Mouse (Mus musculus): Measurements from ENCODE around the gene Trex1.

The Trex1 gene

GRCm38 (mm10) chr9:109084922-109085321 is 25.4 kb upstream of the Trex1 start:
- no peak for DNase-seq

DNA sequence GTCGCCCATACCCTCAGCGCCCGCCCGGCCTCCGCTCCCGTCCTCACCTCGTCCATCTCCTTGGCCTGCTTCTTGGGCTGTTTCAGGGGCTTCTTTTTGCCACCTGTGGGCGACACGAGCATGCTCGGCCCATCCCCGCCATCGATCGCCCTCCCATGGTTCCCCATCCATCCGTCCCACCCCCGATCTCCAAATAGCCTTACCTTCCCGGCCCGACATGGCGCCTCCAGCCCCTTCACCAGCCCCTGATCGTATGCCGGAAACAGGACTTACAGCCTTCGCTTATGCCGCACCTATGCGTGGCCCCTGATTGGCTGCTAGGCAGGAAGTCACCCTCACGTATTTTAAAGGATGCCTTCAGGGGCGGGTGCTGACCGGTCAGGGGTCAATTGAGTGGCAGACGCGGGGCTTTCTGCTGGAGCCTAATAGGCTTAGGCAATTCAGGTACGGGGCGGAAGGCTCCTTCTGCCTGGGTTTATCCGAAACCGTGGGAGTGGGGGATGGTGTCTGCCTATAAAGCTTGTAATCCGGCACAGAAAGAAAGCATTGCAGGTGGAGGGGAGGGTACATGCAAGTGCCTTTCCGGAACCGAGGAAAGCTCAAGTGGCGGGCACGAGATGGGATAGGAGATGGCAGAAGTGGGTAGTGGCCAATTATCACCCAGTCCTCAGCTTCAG is 22.7 kb upstream of the Trex1 start, which contains the start of the genes Ccdc51 and Tma7:
Gene Ccdc51, plus strand, starts transcription at position 370 of the 677 bp plus-strand sequence.
Gene Tma7, minus strand, starts transcription at position 464 of the 677 bp plus-strand sequence.
- DNase-seq, result peak; percentile 91

DNA sequence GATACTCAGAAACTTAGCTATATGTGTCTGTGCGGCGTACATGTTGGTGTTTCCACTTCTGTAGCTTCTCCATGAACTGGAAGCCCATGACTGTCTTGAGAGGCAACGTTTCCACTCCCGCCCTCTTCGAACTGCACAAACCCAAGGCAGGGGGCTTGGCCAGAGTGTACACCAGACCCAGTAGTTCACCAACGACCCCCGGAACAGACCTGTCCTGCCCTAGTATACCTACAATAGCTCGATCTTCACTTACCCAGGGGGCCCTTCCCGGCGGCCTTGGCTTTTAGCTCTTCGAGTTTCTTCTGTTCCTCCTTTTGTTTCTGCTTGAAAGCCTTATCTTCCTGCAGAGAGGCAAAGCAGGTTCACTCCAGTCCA is 22.2 kb upstream of the Trex1 start:
- no peak for DNase-seq

DNA sequence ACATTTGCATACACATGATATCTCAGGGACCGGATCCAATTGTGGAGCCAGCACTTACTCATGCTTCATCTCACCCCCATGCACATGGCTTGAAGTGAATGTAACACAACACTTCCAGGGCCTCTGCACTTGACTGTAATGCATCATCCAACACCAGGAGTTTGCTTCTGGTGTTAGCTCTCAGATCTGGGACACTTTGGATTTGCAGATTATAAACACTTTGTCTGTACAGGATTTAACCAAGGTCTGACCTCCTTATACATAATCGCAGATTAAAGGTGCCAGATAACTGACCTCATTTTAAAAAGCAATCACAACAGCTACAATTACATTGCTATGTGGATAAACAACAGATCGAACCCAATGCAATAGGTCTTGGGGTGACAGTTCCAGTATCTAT is 21.0 kb upstream of the Trex1 start:
- DNase-seq, result no peak

- peak; percentile 87 for DNase-seq
These were observed 14.4 kb upstream of the Trex1 start, which contains the start of gene Atrip for GRCm38 (mm10) chr9:109073661-109074573. Gene Atrip (minus strand): TSS chr9:109074124.

GRCm38 (mm10) chr9:109068095-109068735 is 8.7 kb upstream of the Trex1 start:
- DNase-seq, result no peak

DNA sequence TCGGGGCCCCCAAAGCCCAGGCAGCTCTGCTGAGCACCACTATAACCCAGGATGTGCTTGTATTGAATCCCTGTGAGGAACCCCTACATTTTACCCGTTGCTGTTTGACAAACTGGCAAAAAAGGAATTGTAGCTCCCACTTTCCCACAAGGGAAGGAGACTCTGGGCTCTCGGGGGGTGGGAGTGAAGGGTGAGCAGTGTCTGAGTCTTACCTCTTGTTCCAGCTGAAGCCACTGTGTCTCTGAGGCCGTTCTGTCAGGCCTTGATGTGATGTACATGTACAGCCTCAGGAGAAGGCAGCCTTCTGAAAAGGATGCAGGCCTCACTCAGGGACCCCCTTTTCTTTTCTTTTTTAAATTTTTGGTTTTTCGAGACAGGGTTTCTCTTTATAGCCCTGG is 1.4 kb upstream of the Trex1 start:
- DNase-seq, result no peak

- no peak for DNase-seq
These were observed 807 bp upstream of the Trex1 start for GRCm38 (mm10) chr9:109060184-109060897.

DNA sequence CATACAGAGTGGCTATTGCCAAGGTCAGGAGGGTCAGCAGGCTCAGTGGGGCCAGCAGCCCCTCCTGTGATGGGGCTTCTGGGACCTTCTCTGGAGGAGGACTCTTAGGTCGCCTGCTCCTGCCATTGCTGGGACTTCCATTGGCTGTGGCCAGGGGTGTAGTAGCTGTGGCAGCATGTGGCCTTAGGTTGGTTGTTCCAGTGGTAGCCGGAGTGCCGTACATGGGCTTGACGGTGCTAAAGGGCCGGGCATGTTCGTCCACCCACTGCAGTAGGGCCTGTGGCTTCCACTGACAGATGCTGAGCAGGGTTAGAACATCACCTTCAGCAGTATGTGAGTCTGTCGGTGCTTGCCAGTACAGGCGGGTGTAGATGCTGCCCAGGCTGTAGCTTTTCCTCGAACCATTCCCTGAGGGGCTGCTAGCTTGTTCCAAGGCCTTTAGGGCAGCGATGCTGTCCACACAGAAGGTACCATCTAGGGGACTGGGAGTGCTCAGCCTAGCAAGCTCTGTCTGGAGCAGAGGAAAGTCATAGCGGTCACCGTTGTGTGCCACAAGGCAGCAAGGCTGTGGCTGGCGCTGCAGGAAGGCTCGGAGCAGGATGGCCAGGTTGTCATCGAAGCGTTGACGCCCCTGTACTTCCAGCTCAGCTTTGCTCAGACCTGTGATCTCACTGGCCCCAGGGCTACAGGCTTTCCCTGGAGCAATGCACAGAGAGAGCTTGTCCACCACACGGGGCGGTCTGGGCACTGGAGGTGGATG is 1.3 kb downstream of the Trex1 start:
- DNase-seq, result no peak

GRCm38 (mm10) chr9:109057543-109057942 is 2.0 kb downstream of the Trex1 start:
- DNase-seq, result no peak

DNA sequence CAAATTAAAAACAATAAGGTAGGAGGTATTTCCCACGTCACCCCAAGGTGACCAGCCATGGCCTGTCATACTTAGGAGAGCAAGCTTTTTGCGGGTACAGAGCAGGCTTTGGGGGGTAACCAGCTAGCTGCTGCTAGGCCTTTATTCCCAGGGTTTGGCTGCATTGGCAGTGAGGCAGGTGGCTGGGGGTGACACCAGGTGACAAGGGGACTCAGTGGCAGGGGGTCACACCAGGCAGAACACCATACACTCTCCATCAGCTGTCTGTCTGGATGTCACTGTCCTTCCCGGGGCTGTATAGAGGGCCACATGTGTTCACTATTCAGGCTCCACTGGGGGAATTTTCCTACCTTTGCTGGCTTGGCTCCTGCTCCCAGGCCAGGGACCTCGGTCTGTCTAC is 2.6 kb downstream of the Trex1 start:
- no peak for DNase-seq

- DNase-seq, result no peak
These were observed 3.3 kb downstream of the Trex1 start for GRCm38 (mm10) chr9:109056081-109056690.

DNA sequence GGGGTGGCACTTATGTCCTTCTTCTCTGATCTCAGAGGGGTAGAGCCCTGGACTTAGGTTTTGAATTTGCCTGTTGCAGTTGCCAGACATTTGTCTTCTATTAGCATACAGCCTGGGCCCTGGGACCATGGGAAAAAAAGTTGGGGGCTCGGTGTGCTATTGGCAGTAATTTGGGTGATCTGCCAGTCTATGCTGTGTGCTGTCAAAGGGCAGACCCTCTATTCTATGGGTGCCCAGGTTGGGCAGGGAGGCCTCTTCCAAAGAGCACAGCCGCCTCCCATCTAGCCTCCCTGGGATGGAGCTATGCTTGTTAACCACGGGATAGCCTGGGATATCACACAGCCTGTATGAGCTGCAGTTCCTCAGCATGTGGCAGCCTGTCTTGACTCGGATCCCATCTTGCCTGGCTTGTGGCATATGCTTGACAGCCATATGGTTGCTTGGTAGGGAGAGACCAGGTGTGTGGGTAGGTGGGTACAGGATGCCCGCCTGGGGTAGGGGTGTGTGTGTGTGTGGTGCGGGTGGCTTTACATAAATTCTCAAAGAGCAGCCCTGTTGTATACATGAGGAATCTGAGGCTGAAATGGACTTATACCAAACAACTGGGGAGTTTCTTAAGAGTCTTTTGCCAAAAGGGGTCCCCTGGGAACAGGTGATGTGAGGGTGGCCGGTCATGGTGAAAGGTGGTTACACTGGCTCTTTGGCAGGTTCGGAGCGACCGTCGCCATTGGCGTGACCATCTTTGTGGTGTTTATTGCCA is 4.1 kb downstream of the Trex1 start:
- DNase-seq, result no peak

- DNase-seq, result peak; percentile 70
These were observed 4.8 kb downstream of the Trex1 start for GRCm38 (mm10) chr9:109054712-109055111.

DNA sequence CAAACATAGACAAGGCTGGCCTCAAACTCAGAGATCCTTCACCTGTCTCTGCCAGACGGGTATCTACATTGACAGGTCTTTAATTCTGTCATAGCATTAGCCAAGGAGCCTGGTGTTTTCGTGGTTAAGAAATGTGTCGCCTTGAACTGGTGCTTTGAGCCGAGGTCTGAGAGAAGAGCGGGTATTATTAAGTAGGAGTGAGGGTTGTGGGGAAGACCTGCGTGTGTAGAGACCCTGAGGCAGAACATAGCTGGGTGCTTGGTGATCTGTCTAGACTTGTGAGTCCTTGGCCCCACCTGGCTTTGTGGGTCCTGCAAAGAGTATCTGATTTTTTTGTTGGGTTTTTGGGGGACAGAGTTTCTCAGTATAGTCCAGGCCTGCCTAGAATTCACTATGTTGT is 5.7 kb downstream of the Trex1 start:
- no peak for DNase-seq

DNA sequence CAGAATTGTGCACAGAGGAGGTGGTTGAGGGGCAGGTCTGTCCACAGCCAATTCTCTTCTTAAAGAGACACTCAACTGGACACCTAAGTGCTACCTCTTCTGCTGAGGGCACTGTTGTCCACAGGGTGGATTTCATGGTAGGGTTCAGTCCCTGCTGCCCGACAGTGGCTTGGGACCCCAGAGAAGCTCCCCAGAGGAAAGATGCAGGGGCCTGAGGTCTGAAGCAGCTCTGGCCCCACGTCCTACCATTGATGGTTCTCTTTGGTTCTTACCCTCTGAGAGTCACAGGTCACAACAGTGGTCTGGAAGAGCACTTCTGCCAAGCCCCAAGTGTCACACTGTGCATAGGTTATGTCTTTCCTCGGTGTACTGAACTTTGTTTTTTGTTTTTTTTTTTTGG is 6.2 kb downstream of the Trex1 start:
- DNase-seq, result no peak

- DNase-seq, result no peak
These were observed 6.9 kb downstream of the Trex1 start for GRCm38 (mm10) chr9:109052490-109053260.

DNA sequence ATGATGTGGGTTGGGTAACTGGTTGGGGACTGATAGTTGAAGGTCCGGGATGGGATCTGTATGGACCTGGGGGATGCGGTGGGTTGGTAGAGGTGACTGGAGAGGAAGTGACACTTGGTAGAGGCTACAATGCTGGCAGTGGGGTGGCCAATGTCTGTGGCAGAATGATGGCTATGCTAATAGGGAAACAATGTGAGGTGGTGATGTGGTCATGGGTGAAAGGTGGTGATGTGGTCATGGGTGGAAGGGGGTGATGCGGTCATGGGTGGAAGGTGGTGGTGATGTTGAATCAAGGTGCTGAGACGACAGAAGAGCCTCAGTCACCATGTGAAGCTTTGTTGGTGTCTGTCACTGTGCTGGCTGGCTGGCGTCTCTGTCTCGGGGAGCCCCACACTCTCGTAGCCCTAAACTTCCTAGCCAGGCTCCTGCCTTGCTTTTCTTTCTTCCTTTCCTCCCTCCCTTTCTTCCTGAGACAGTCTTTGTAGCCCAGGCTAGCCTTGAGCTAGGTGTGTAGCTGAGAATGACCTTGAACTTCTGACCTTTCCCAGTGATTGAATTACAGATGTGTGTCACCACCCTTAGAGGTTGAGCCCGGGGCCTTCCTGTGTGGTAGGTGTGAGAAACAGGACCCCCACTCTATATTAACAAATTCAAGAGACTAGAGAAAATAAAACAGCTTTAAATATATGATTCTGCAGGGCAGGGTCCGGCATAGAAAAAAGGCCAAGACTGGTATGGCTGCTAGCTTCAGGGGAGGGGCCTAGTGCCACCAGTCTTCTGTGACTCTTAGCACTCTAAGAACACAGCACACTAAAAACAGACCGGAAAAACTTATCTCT is 7.7 kb downstream of the Trex1 start:
- no peak for DNase-seq

DNA sequence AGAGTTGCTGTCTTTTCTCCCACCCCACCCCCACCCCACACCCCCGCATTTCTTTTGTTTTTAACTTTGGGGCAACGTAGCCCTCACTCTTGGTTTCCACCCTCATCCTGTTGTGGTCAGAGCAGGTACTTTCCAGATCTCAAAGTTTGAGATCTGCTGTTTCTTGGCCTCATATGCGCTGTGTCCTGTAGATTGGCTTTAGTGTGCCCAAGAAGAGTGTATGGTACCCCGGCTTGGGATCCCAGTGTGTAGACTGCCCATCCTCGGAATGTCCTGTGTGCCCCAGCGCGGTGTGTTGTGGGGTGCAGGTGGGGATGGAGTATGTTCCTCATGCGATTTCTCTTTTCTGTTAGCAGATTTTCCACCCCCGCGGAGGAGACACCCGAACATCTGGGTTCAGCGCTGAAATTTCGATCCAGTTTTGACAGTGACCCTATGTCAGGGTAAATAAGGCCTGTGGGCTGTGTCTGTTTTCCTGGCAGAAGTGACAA is 8.5 kb downstream of the Trex1 start:
- DNase-seq, result no peak
